Mouse (Mus musculus) frontal cortex, adult (tissue): ENCODE measurements around the gene Ccdc33.

ENCODE experiments used
- ATAC-seq: cut with Nextera tagmentation; 2 replicates; pipeline ENCODE4 v1.9.2; 2017; ENCODE audit warnings: mild to moderate bottlenecking, moderate library complexity, mixed read lengths; ENCODE audit not compliant: low TSS enrichment

Ccdc33 gene

DNA sequence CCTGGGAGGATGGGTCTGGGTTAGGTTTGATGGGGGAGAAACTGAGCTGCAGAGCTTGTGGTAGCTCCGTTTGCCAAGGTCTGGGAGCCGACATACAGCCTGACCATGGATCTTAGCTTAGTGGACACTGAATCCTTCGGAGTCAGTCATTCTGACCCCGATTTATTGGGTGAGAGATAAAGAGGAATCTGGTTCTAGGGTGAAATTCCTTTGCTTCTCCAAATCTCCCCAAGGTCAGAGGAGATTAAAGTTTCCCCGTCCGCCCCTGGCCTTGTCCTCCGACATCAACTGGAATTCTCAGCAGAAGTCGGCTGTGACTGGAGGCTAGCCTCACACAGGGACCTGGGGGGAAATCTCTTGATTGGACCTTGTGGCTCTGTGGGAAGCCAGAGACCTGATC lies 107.1 kb downstream of the Ccdc33 start:
- ATAC-seq, result no peak

DNA sequence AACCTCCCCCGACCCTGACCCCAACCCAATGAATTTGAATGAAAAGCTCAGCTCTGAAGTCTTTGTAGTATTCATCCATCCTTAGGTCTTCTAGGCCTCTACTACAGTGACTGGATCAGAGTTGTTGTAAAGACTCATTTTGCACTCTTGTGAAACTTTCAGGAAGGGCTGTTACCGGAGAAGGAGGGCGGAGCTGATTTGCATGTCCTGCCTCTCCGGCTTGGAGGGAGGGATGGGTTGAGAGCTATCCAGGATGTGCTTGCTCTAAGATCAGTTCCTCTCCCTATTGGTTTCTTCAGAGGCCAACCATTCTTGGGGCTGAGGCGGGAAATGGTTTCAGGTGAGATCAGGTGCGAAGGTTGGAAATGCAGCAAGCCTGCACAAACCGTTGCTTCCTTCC lies 107.6 kb downstream of the Ccdc33 start:
- no peak for ATAC-seq

- ATAC-seq, result no peak
Measured at GRCm38 (mm10) chr9:58009588-58009987, 109.0 kb downstream of the Ccdc33 start.

DNA sequence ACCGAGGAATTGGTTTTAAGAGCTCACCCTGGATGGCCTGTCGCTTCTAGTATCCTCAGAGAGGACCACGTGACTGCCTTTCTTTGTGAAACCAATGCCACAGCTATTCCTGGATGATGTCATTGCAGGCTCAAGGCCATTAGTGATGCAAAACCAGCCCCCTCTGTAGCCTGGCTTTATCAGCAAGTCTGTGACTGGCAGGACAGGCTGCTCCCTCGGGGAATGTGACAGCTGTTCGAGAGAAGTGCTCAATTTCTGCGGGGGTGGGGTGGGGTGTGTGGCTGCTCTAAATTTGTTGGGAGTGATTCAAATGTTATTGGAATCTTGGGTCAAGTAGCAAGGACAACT lies 109.6 kb downstream of the Ccdc33 start:
- ATAC-seq, result peak; percentile 60

DNA sequence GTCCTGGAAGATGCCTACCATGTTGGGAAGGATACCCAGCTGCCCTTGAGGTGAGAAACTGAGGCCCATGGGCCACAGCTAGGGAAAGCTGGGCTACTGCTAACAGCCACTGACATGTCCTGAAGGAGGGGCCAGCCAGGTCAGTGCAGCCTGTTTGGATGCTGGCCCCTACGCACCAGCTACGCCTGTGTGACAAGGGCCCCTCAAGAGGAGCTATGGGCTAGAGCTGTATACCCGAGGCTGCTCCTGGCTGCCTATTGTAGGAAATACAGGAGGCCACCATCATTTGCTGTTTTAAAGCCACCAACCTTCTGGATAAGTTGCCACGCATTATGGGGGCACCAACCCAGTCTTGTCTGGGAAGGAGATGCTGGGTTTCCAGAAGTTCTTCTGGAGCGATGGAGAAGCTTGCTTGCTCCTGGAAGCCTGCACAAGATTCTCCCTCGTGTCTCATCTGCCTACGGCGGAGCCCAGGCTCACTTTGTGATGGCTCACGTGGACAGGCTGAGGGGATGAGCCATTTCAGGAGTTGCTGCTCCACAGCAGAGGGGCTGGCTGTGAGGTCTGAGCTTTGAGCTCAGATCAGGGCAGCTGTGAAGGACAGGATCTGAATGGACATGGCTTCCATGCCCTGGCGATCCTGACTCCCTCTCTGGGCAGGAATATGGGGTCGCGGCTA lies 110.1 kb downstream of the Ccdc33 start:
- peak; percentile 45; the same call in 1 of the 2 replicates for ATAC-seq

GRCm38 (mm10) chr9:58005753-58006461 lies 112.7 kb downstream of the Ccdc33 start, which contains the start of gene Cyp11a1:
TSS of gene Cyp11a1 (plus strand) at chr9:58006411.
- ATAC-seq, result no peak

- ATAC-seq, result no peak
Measured at GRCm38 (mm10) chr9:58003272-58003671, 115.4 kb downstream of the Ccdc33 start.

- ATAC-seq, result no peak
Measured at GRCm38 (mm10) chr9:57999676-58000075, 118.9 kb downstream of the Ccdc33 start.

GRCm38 (mm10) chr9:57998685-57999084 lies 119.9 kb downstream of the Ccdc33 start:
- peak; percentile 28 for ATAC-seq

- ATAC-seq, result peak; percentile 48
Measured at GRCm38 (mm10) chr9:57998032-57998659, 120.5 kb downstream of the Ccdc33 start.

DNA sequence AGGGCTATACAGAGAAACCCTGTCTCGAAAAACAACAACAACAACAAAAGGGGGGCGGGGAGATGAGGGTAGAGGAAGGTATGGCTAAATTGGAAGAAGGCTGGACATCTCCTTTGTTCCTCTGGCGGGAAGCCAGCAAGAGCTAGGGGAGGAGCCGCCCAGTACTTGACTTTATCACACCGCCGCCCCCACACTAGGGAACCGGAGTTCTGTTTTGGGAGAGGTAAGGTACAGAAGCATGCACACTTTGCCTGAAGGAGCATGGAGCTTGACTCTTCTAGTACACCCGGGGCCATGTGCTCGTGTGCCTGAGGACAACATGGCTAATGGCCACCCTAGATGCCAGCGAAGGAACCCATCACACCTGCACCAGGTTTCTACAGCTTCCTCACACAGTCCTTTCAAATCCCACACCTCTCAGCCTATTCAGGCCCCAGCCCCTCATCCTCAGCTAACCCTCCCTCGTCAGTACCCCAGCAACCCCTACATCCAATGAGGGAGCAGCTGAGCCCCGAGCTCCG lies 121.1 kb downstream of the Ccdc33 start:
- peak; percentile 60 for ATAC-seq

DNA sequence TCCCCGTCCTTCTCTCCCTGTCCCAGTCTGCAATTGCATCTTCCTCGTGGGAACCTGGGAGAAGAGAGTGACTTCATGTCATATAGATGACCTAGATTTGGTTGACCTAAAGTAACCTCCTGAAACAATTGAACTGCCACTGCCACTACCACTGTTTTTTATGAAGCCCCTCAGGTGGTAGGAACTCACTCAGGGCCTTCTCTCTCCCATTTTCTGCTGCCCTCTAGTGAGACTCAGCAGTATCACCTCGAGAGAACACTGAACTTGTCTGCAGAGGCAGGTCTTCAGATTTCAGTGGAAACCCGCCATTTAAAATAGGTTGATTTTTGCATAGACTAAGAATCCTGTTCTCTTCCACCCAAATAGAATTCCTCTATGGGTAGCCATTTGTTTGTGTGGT lies 123.3 kb downstream of the Ccdc33 start:
- ATAC-seq, result no peak

DNA sequence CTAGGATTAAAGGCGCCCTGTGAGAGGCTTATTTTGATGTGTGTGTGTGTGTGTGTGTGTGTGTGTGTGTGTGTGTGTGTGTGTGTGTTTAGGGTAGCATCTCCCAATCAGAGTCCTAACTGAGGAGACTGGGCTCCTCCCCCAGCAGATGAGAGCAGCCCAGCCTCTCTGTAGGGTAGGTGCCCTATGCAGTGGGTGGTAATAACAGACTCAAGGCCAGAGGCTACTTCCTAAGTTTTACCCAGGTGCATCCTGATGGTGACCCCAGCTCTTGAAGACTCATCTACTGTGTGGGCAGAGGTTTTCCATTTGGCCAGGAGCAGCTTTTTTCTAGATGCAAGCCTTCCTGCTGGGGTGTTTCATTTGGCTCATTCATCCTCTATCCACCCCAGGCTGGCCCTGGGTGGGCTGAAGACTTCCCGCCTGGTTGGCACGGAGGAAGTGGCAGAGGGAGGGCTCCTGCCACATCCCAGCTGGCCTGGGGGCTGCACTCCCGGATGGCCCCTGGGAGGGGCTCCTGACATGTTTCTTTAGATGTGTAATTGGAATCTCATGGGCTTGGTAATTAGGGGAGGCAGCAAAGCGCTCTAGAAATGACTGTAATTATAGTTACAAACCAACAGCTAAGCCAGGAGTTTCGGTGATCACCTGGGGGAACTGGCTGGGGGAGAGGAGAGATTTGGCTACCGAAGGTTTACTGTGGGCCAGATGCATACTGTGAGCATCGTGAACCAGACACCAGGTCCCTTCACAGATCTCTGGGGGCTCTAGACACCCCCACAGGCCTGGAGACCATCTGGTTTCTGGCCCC lies 125.6 kb downstream of the Ccdc33 start:
- ATAC-seq, result no peak

DNA sequence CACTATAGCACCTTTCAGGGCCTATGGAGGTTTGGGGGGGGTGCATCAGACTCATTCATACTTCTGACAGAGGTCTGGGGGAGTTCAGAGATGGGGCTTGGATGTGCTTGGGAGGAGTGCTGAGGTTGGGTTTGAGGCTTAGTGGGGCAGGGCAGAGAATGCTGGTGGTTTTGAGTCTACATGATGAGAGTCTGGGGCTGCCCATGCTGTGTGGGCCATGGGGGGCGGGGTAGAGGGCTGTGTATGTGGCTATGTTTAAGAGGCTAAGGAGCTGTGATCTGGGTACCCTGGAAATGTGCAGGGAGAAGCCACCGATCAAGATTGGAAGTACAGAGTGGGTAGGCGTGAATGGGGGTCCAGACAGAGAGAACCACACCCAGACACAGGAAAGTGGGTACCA lies 126.6 kb downstream of the Ccdc33 start:
- no peak for ATAC-seq

- no peak for ATAC-seq
Measured at GRCm38 (mm10) chr9:57990438-57991110, 128.0 kb downstream of the Ccdc33 start.

GRCm38 (mm10) chr9:57989309-57989708 lies 129.3 kb downstream of the Ccdc33 start:
- no peak for ATAC-seq

- no peak for ATAC-seq
Measured at GRCm38 (mm10) chr9:57988098-57988497, 130.5 kb downstream of the Ccdc33 start.

DNA sequence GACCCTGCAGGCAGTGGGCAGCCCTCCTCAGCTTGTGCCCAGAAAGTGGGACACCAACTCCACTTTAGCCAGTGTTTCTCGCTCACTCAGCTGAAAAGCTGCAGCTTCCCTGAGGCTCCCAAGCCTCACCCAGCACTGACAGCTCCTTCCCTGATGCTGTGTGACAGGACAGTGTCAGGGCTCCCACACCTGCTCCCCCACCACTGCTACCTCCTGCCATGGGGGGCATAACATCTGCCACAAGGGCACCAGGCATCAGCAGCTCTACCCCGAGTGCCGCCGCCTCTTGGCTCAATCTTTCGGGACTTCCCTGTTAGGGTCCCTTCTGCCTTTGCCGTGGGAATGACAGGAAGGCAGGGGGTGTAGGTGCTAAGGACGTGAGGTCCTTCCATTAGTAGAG lies 132.3 kb downstream of the Ccdc33 start:
- peak; percentile 21; the same call in 1 of the 2 replicates for ATAC-seq

- peak; percentile 88 for ATAC-seq
Measured at GRCm38 (mm10) chr9:57985304-57985703, 133.3 kb downstream of the Ccdc33 start.

DNA sequence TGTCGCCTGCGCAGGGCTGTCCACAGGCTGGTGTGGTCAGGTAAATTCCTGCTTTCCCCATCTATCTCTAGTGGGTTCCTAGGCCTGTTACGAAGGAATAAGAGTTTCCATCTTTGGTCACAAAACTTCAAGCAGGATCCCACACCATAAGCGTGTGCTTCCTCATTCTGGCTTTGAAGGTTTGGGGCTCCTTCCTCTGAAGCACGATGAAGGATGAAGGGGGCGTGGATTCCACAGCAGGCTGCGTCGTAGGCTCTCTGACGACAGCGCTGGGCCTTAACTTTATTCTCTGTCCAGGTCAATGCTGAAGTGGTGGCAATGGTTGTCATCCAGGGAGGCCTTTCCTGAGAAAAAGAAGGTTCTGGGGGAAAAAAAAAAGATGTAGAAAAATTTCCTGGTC lies 138.1 kb downstream of the Ccdc33 start:
- no peak for ATAC-seq

DNA sequence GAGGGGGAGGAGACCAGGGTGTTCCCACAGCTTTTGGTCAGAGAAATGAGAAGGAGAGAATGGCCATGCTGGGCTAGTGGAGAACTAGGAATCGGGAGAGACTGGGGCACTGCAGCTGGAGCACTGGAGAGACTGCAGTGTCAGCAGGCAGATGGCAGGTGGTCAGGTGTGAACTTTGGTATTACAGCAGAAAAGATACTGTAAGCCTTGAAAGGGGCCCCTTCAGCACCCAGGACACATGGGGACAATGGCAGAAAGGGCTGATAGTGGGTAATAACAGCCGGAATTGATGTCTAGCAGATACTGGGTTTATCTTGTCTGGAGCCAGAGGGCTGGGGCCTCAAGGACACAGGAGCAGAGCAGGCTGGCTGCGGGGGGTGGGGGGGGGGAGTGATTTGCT lies 139.8 kb downstream of the Ccdc33 start:
- no peak for ATAC-seq
